Comparison of ENCODE assay signal across 14 mouse cellular contexts in genomic region chr10:91447974-91448703, GRCm38 (mm10).
DNase-seq lines count a peak whose midpoint lies in the region; ATAC-seq lines count a peak whose summit lies in the region.
"Had no signal": no experiment of that assay in that cellular context is flagged by ENCODE, and none has a peak within 500 bp of the region (broad histone marks: within the 10 kb centered on the region; RNA-seq: fewer than 3 reads in every experiment).

No protein-coding gene starts in this region.

- no peak for DNase-seq in forebrain, embryonic 11.5 days (ENCODE audit: low spot score)
- DNase-seq in hindbrain, embryonic 10.5 days (ENCODE audit: low spot score) = peak; percentile 12
- peak; percentile 68 for DNase-seq in retina, postnatal 1 day
- no peak for DNase-seq in right cerebral cortex, postnatal 36 days (ENCODE audit: low spot score in 2 of 2)
- DNase-seq: adrenal gland, postnatal 25 days; gastrocnemius, postnatal 25 days; lung, embryonic 14.5 days had no signal

- H3K4me3 ChIP-seq in forebrain, embryonic 11.5 days (ENCODE audit: low read depth, low read length) = no peak overlapping the region
- no peak overlapping the region for H3K4me3 ChIP-seq in forebrain, embryonic 15.5 days
- H3K4me3 ChIP-seq in hindbrain, embryonic 10.5 days = no peak overlapping the region
- H3K4me3 ChIP-seq in midbrain, embryonic 12.5 days = no peak overlapping the region
- H3K4me3 ChIP-seq in kidney, embryonic 15.5 days (replicated peaks) = no peak overlapping the region
- H3K4me3 ChIP-seq: megakaryocyte, embryonic 14.5 days; stomach, embryonic 15.5 days had no signal

- no peak overlapping the region for H3K9ac ChIP-seq in forebrain, embryonic 11.5 days (ENCODE audit: low read length)
- no peak overlapping the region for H3K9ac ChIP-seq in forebrain, embryonic 15.5 days (replicated peaks)
- H3K9ac ChIP-seq in midbrain, embryonic 12.5 days (replicated peaks) = no peak overlapping the region
- H3K9ac ChIP-seq in kidney, embryonic 15.5 days = no peak overlapping the region
- H3K9ac ChIP-seq: lung, embryonic 14.5 days; stomach, embryonic 15.5 days had no signal

- 0 out of 2 replicates have a peak overlapping the region, but pooled peaks have one; percentile 5 for H3K4me2 ChIP-seq in forebrain, embryonic 11.5 days (ENCODE audit: low read depth, low read length, severe bottlenecking)
- no peak overlapping the region for H3K4me2 ChIP-seq in forebrain, embryonic 15.5 days (replicated peaks)
- H3K4me2 ChIP-seq in midbrain, embryonic 12.5 days (replicated peaks) = peak overlapping the region; percentile 26
- no peak overlapping the region for H3K4me2 ChIP-seq in kidney, embryonic 15.5 days
- H3K4me2 ChIP-seq: lung, embryonic 14.5 days; stomach, embryonic 15.5 days had no signal

- 0 out of 2 replicates have a peak overlapping the region, but pooled peaks have one; percentile 18 for H3K27ac ChIP-seq in forebrain, embryonic 11.5 days (ENCODE audit: low read depth, low read length)
- H3K27ac ChIP-seq in forebrain, embryonic 15.5 days (replicated peaks) = no peak overlapping the region
- H3K27ac ChIP-seq in hindbrain, embryonic 10.5 days = no peak overlapping the region
- H3K27ac ChIP-seq in midbrain, embryonic 12.5 days (replicated peaks) = peak overlapping the region; percentile 63
- no peak overlapping the region for H3K27ac ChIP-seq in kidney, embryonic 15.5 days
- H3K27ac ChIP-seq: stomach, embryonic 15.5 days had no signal

- no peaks in the 10 kb centered on the region for H3K9me3 ChIP-seq in forebrain, embryonic 11.5 days (ENCODE audit: control insufficient read depth, low read length)
- no peaks in the 10 kb centered on the region for H3K9me3 ChIP-seq in forebrain, embryonic 15.5 days
- H3K9me3 ChIP-seq in hindbrain, embryonic 10.5 days = no peaks in the 10 kb centered on the region
- H3K9me3 ChIP-seq in midbrain, embryonic 12.5 days = no peaks in the 10 kb centered on the region
- H3K9me3 ChIP-seq in kidney, embryonic 15.5 days (replicated peaks) = no peaks in the 10 kb centered on the region
- H3K9me3 ChIP-seq: megakaryocyte, embryonic 14.5 days; stomach, embryonic 15.5 days had no signal

- peak; percentile 69; the same call in 1 of the 2 replicates for ATAC-seq in forebrain, embryonic 11.5 days (replicated peaks; ENCODE audit: low FRiP score)
- ATAC-seq in forebrain, embryonic 15.5 days (replicated peaks) = no peak
- ATAC-seq in midbrain, embryonic 12.5 days (ENCODE audit: low FRiP score, low read depth) = peak; percentile 84
- ATAC-seq in kidney, embryonic 15.5 days (replicated peaks; ENCODE audit: low FRiP score) = no peak
- ATAC-seq in erythroblast, adult 5-6 weeks (replicated peaks; ENCODE audit: low FRiP score, poor library complexity, severe bottlenecking) = no peak
- ATAC-seq: intestine, embryonic 16.5 days had no signal

- H3K27me3 ChIP-seq in forebrain, embryonic 11.5 days (ENCODE audit: control insufficient read depth, insufficient read depth, low read length) = no peaks in the 10 kb centered on the region
- H3K27me3 ChIP-seq in forebrain, embryonic 15.5 days = no peaks in the 10 kb centered on the region
- H3K27me3 ChIP-seq in hindbrain, embryonic 10.5 days (ENCODE audit: insufficient read depth, poor library complexity, severe bottlenecking) = no peaks in the 10 kb centered on the region
- H3K27me3 ChIP-seq in midbrain, embryonic 12.5 days = no peaks in the 10 kb centered on the region
- H3K27me3 ChIP-seq in kidney, embryonic 15.5 days = no peaks in the 10 kb centered on the region
- H3K27me3 ChIP-seq: megakaryocyte, embryonic 14.5 days; stomach, embryonic 15.5 days had no signal

- no peaks in the 10 kb centered on the region for H3K36me3 ChIP-seq in forebrain, embryonic 11.5 days (ENCODE audit: control insufficient read depth, insufficient read depth, low read length)
- no peaks in the 10 kb centered on the region for H3K36me3 ChIP-seq in forebrain, embryonic 15.5 days
- H3K36me3 ChIP-seq in hindbrain, embryonic 10.5 days = no peaks in the 10 kb centered on the region
- H3K36me3 ChIP-seq in midbrain, embryonic 12.5 days = no peaks in the 10 kb centered on the region
- no peaks in the 10 kb centered on the region for H3K36me3 ChIP-seq in kidney, embryonic 15.5 days
- H3K36me3 ChIP-seq: stomach, embryonic 15.5 days had no signal

- H3K4me1 ChIP-seq in forebrain, embryonic 11.5 days (replicated peaks; ENCODE audit: control insufficient read depth, insufficient read depth, low read length) = peaks cover 5% of the 10 kb centered on the region; the same call in 1 of the 2 replicates
- H3K4me1 ChIP-seq in forebrain, embryonic 15.5 days = no peaks in the 10 kb centered on the region
- H3K4me1 ChIP-seq in hindbrain, embryonic 10.5 days (replicated peaks) = peaks cover 10% of the 10 kb centered on the region
- peaks cover 13% of the 10 kb centered on the region for H3K4me1 ChIP-seq in midbrain, embryonic 12.5 days
- 0 out of 2 replicates have a peak, but pooled peaks cover 2% of the 10 kb centered on the region for H3K4me1 ChIP-seq in kidney, embryonic 15.5 days
- H3K4me1 ChIP-seq: megakaryocyte, embryonic 14.5 days; stomach, embryonic 15.5 days had no signal

- WGBS in forebrain, embryonic 11.5 days = 21% methylated on average over 10 of the region's 10 CpGs
- WGBS in forebrain, embryonic 15.5 days = 13% methylated on average over 10 of the region's 10 CpGs
- WGBS in hindbrain, embryonic 10.5 days = 43% methylated on average over 10 of the region's 10 CpGs
- 10% methylated on average over 10 of the region's 10 CpGs for WGBS in midbrain, embryonic 12.5 days
- WGBS in kidney, embryonic 15.5 days = 46% methylated on average over 10 of the region's 10 CpGs

Comparison
In these comparisons a context has a peak if more than half of its experiments do, and no peak if none do; other contexts are left out.
1. ATAC-seq: peak in forebrain, embryonic 11.5 days (single experiment) and midbrain, embryonic 12.5 days (single experiment); none in forebrain, embryonic 15.5 days (single experiment), kidney, embryonic 15.5 days (single experiment) and erythroblast, adult 5-6 weeks (single experiment).
2. H3K27ac ChIP-seq: peak in forebrain, embryonic 11.5 days (single experiment) and midbrain, embryonic 12.5 days (single experiment); none in forebrain, embryonic 15.5 days (single experiment), hindbrain, embryonic 10.5 days (single experiment) and kidney, embryonic 15.5 days (single experiment).
3. H3K4me2 ChIP-seq: peak in forebrain, embryonic 11.5 days (single experiment) and midbrain, embryonic 12.5 days (single experiment); none in forebrain, embryonic 15.5 days (single experiment) and kidney, embryonic 15.5 days (single experiment).
4. DNase-seq: peak in hindbrain, embryonic 10.5 days (single experiment) and retina, postnatal 1 day (single experiment); none in forebrain, embryonic 11.5 days (single experiment) and right cerebral cortex, postnatal 36 days (0 of 2).